Mouse (Mus musculus): ENCODE data around the gene 1700001O22Rik.
A peak's percentile ranks its signal among the peaks of the same experiment; 100 is the strongest.

1700001O22Rik gene

DNA sequence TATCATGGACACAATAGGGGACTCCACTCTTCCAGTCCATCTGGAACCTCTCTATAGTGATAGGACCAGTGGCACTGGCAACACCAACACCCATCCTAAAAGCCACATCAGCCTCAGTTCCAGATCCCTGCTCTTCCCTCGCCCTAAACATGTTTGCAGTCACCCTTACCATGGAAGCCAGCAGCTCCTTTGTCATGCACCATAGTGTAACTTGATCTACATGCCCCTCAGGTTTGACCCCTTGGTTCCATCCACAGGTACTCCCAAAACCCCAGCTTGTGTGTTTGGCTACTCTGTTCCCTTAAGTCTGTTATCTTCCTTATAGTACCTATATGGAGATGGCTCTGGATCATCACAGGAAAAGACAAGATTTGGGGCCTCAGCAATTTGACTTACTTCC lies 12.9 kb upstream of the 1700001O22Rik start:
- DNase-seq (ENCODE audit: low spot score in 2 of 2) = no peak

DNA sequence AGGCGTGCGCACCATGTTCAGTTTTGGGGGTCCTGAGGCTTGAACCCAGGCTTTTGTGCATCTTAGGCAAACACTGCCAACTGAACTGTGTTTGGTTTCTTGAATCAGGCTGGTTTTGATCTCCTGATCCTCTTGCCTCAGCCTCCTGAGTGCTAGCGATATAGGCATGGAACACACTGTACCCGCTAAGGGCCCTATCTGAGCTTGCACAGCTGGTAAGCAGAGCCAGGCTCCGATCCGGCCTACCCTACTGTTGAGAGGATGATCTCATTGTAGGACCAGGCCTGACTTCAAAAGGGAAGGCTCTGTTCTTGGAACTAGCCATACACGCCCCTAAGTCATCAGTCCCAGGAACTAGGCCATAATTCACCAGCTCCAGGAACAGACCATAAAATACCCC lies 7.1 kb upstream of the 1700001O22Rik start:
- DNase-seq (ENCODE audit: low spot score in 2 of 2) = no peak

DNA sequence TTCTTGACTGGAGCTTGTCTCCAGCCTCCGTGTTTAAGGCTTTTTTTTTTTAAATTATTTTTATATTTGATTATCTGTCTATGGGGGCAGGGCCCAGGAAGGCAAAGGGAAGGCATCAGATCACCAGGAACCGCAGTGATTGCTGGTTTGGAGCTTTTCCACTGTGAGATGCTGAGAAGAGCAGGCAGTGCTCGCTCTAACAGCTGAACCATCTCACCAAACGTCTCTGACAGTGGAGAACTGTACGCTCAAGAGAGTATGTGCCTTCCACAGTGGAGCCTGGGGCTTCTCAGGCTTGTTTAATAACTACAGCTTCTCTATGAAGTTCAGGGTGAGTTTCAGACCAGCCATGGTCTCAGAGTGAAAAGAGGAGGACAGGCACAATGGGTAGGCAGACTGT lies 6.0 kb upstream of the 1700001O22Rik start:
- DNase-seq (ENCODE audit: low spot score in 2 of 2) = no peak

DNA sequence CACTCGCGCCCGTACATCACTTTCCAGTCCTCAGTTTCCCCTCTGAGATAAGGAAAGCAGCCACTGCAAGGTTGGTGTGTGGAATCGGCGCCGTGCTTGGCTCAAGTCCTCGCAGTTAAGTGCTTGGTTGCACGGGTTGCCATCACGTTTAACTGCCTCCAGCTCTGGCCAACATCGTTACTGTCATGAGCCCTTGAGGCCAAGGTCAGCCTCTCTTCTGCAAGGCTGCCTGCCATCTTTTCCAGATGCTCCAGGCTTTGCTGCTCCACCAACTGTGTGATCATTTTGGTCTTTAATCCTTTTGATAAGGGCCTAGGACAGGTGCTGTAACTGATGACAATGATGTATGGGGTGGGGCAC lies 4.8 kb upstream of the 1700001O22Rik start:
- DNase-seq (ENCODE audit: low spot score in 2 of 2) = peak in 1 of 2 experiments; percentile 41

DNA sequence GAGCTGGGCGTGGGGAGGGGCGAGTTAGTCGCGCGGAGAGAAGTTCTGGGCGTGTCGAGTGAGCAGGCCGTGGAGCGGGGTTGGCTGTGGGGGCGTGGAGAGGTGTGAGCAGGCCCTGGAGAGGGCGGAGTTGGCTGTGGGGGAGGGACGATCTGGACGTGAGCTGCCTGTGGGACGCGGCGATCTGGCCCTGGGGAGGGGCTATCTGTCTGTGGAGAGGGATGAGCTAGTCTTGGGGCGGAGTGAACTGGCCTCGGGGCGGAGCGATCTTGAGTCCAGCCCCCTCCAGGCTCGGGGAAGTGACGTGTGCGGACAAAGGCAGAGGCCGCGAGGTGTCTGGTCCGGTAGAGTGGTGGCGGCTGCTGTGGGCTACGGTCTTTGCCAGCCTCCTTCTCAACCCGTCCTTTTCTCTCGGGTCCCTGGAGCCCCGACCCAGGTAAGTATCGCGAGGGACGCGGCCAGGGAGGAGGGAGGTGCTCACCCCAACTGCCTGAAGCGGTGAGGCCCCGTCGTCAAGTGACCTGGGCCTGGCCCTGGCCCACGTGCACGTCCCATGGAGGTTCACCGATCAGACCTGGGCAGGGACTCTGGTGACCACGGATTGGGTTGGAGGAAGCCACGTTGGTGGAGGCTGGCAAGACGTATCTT lies 4.3 kb upstream of the 1700001O22Rik start, which contains the start of gene Ntmt1:
TSS of gene Ntmt1 (plus strand) at position 179 of the 648 bp plus-strand sequence.
- DNase-seq (ENCODE audit: low spot score in 2 of 2) = peak; percentile 99

DNA sequence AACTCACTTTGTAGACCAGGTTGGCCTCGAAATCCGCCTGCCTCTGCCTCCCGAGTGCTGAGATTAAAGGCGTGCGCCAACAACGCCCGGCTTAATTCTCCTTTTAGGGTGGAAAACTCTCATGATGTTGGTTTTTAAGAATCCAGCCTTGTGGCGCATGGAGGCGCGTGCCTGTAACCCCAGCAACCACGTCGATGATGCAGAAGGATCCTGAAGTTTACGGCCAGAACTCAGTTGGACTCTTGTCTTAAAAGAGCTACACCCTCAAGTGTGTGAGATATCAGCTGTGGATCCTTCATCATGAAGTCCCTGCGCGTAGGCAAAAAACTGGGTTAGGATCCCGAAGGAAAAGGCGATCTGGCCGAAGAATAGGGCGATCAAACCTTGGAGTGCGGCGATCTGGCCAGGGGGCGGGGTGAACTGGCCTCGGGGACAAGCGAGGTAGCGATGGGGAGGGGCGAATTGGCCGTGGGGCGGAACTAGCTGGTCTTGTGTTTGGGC lies 3.7 kb upstream of the 1700001O22Rik start:
- DNase-seq (ENCODE audit: low spot score in 2 of 2) = no peak

DNA sequence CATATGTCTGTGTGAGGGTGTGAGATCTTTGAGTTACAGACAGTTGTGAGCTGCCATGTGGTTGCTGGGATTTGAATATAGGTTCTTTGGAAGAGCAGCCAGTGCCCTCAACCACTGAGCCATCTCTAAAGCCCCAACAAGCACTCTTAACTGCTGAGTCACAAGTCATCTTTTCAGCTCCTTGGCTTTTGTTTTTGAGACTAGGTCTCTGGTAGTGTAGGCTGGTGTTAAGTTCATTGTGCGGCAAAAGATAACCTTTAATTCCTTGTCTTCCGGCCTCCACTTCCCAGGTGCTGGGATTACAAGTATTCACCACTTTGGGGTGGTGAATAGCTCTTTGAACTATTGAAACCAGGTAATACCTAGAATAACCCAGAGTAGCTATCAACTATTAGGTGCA lies 2.5 kb upstream of the 1700001O22Rik start:
- no peak for DNase-seq (ENCODE audit: low spot score in 2 of 2)

DNA sequence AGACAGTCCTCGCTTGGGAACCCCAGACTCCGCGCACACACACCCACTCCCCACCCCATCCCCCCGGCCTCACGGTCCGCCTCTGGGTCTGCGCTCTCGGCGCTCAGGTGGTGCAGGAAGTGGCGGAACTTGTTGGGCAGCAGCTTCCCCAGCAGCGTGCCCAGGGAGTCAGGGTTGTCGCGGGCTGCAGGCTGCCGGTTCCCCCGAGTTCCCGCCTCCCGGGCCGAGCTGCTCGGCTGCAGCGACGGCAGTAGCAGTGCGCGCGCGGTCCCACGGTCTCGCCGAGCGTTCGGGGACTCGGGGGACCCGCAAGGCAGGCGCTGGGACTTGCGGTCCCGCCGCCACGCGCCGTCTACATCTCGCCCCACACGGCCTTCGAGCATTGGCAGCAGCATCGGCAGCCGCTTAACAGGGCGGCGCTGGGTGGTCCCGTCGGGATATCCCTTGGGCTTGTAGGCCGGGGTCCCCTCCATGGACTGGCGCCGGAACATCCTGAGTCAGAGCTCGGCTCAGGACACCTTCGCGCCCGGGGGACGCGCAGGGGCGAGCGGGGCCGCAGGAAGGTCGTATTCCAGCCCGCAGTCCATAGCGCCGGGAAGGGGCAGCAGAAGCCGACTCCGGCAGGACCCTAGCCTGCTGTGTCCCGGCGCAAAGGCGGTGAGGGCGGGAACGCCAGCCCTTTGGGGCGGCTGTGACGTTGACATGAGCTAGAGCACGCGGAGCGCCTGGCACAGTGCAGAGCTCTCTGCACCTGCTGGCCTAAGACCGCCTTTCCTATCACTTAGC lies 2.2 kb downstream of the 1700001O22Rik start:
- peak; percentile 28 to 31 for DNase-seq (ENCODE audit: low spot score in 2 of 2)

DNA sequence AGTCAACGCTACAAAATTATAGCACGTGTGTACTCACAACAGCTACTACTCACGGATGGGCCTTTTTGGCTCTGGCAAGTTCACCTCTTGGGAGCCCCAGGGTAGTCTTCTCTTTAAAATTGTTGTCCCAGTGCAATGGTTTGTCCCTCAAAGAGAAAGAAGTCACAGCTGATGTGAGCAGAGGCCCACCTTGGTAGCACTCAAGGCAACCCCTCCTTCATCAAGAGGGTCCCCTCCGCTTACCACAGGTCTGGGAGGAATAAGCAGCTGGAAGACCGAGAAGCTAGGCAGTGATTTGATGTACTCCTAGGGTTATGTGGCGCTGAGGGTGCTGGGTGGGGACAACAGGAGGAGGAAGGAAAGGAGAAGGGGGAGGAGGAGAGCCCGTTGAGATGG lies 2.8 kb downstream of the 1700001O22Rik start:
- no peak for DNase-seq (ENCODE audit: low spot score in 2 of 2)

DNA sequence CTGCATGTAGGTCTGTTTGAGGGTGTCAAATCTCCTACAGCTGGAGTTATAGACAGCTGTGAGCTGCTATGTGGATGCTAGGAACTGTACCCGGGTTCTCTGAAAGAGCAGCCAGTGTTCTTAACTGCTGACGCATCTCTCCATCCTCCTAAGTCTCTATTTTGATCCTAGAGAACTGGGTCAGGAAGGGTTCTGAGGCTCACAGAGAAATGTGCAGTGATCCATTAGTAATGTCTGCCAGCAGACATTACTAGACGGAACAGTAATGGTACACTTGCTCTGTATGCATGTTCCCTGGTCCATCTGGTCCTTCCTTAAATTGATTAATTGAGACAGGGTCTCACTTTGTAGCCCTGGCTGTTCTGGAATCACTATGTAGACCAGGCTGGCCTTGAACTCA lies 4.0 kb downstream of the 1700001O22Rik start:
- DNase-seq (ENCODE audit: low spot score in 2 of 2) = no peak

DNA sequence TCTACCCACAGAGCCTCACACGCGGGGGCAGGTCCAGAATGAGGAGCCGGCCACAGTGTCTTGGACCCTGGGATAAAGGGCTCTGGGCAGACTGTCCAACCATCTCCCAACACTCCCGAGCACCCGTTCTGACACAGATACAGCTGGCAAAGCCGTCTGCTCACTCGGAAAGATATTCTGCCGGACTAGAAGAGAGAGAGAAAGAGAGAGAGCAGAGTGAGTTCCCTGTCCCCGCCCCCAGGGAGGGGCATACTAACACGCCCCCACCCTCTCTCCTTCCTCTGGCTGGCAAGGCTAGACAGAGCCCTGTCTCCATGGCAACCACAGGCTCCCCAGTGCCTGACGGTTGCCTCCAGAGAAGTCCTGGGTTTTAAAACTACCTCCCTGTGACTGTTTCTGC lies 7.1 kb downstream of the 1700001O22Rik start:
- DNase-seq (ENCODE audit: low spot score in 2 of 2) = peak; percentile 72 to 82

DNA sequence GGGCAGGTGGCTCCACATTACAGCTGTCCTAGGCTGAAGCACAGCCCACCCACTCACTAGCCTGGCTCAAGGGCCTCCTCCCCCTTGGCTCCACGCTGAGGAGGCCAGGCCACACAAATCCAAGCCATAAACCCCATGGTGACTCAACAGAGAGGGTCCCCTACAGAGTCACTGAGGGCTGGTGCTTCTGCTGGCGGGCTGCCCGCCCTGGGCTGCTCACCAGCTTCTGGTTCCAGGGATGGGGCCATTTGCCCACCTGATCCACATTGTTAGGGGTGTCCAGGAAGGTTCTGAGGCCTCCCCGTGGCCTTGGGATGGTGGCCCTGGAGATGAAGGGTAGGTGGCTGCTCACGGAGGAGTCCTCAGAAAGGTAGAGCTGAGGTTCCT lies 7.6 kb downstream of the 1700001O22Rik start:
- peak in 1 of 2 experiments; percentile 15 for DNase-seq (ENCODE audit: low spot score in 2 of 2)

DNA sequence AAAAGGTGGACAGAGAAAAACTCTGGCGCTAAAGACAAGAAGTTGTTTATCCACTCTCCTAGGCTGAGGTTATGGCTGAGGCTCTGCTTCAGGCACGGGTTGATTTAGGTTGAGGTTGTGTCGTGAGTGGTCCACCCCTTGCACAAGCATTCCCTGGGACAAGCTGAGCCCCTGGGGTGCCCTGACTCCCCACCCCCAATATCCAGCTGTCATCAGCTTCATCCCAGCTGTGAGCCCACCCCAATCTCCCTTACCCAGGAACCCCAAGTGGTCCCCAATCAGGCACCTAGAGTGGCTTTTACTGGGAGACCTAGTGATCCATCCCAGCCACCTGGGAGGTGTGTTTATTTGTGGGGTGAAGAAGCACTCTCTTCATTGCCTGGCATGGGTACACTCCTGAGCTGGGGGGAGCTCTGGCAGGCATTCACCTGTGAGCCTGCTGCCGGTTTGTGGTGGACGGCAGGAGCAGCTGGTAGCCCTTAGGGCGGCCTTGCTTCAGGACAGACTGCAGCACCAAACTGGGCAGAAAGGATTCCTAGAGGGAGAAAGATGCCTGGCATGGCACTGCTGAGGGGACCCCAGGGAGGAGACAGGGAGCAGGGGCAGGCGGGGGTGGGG lies 8.1 kb downstream of the 1700001O22Rik start:
- DNase-seq (ENCODE audit: low spot score in 2 of 2) = no peak

DNA sequence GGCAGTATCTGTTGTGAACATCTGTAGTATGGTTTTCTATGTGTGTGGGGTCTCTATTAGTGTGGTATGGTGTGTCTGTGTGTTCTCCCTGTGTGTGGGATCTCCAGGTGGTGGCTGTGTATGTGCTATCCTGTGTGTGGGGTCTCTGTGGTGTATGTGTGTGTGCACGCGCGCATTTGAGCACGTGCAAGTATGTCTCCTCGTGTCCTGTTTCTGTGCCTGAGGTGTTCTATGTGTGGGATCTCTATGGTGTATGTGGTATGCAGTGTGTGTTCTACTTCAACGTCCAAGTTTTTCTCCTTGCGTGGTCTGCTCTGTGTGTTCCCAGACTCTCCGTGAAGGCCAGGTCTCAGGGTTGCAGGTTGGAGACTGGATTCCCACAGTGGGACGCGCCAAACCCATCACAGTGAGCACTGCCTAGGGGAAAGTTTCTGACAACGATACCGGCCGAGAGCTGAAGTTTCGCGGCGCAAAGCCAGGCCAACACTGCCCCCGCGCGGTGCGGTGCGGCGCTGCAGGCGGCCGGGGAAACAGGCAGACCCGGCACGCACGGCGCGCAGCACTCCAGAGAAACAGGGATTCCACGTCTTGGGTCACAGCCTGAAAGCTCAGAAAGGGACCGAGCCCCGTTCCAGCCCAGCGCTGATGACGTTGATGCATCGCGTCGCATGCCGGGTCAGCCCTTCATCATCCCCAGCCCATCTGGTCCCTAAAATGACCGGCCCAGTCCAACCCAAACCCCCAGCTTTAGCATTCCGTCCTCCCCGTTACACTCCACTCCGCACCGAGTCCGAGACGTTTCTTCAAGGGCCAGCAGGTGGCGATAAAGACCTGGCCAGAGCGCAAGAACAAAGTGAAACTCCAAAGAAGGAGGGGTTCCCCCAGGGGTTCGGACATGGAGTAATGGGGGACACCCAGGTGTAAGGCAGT lies 9.0 kb downstream of the 1700001O22Rik start:
- DNase-seq (ENCODE audit: low spot score in 2 of 2) = peak; percentile 89 to 96

DNA sequence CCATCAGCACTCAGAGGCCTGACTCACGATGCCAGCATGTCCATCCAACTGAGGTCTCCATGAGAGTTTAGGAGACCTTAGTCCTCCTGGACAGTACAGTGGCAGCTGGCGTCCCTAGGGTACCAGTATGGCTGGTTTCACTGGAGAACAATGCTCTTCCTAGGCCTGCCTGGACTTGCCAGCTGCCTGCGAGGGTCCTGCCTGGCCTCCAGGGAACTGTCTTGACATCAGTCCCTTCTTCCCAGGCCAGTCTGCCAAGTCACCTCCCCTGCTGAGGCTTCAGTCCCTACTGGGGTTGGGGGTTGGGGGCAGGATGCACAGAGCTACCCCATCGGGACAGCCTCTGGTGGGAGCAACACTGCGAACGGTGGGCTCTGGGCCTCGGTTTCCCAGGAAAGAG lies 11.4 kb downstream of the 1700001O22Rik start:
- no peak for DNase-seq (ENCODE audit: low spot score in 2 of 2)

DNA sequence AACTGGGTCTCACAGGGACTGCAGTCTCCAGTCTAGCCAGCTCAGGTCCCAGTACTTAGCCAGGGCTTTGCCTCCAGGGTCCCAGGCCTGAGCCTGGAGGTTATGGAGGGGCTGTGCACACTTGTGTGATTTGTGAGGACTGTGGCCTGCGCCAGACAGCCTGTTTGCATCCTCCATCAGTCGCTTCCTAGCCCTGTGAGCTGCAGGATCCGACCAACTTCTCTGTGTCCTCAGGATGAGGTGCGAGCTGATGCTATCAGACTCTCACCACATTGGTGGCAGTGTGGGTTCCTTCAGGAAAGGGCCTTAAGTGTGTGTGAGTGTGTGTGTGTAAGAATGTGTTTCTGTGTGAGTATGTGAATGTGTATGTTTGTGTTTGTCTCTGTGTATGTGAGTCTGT lies 16.0 kb downstream of the 1700001O22Rik start:
- no peak for DNase-seq (ENCODE audit: low spot score in 2 of 2)

DNA sequence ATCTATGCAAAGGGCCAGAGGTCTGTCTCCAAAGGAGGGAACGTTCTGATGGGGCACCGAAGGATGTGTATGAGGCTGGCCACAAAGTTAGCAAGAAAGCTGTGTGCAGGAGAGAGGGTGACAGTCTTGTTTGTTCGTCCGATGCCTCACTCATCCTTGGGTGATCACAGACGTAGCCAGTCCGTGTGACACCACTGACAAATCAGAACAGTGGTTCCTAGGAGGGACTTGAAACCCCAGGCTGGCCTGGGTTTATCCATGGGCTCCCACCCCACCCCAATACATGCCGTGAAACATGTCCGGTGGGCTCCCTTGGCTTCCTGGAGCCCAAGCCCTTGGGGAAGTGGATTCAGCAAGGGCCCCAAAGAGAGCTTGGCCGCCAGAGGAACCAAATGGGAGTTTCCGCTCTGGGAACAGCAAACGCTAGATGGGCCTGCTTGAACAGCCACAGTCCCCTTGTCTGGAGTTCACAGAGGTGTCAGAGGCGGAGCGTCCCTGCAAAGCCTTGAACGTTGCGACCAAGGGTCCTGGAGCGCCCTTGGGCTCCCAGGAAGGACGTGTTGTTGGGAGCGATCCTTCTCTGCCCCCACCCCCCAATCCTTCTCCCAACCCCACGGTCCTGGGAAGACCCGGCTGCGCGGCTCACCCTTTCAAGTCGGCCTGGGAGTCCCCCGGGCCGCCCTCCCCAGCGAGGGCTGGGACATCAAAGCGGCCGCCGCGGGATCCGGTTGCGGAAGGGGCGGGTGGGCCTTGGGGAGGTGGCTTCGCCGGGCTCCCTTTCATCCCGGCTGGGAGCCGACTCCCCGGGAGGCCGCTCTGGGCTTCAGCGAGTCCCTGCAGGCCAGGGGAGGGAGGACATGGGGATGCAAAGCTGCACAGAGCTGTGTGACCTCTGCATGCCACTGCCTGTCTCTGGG lies 19.1 kb downstream of the 1700001O22Rik start:
- peak; percentile 37 to 46 for DNase-seq (ENCODE audit: low spot score in 2 of 2)

DNA sequence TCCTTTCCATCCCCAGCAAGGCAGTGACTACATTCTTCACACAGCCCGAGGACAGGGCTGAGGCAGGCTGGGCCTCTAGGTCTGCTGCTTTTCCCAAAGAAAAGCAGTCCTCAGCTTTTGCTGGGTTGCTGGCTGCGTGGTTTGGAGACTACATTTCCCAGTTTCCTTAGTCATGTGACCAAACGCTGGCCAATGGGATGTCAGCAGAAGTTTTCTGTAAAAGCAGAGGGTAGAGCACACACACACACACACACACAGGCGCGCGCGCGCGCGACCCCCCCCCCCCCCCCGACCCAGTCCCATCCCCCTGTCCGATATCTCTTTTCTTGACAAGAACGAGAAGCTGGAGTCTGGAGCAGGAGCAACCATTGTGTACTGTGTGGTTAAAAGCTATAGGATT lies 20.1 kb downstream of the 1700001O22Rik start:
- DNase-seq (ENCODE audit: low spot score in 2 of 2) = peak; percentile 75 to 81

DNA sequence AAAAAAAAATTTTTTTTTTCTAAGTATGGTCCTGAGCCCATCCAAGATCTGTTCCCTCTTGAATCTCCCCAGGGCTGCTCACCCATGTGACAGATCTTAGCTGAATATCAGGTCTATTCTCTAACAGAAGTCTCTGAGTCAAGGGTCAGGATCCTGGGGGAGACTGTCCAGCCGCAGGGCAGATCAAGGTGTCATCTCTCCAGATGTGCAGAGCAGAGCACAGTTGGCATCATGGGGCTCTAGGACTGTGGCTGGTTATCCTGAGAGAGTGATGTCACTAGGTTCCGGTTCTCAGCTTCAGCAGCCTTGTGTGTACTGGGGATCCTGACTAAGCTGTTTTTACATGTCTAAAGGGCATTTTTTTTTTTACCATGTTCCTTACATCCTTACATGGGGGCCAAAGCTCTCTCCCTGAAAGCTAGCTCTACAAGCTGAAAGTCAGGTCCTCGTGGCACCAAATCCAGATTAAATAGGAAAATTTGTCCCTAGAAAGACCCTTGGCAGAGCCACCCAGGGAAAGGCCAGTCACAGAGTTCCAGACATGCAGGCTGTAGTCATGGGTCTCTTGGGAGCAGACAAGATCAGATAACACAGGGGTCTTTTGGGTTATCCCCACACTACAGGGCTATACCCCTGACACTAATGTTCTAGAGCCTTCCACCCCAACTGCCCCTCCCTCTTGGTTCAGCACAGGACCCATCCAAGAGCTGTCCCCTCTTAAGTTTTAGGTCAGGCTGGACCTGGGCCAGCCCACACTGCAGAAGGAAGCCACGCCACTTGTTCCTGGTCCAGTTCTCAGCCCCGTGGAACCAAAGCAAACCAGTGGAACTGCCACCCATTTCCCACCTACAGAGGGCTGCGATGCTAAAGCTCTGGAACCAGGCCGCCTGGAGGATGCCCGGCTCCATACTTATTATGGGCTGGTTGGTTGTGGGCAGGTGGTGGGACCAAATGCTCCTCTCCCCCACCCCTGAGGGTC lies 20.9 kb downstream of the 1700001O22Rik start:
- DNase-seq (ENCODE audit: low spot score in 2 of 2) = peak; percentile 26 to 33
